Mouse (Mus musculus): ENCODE results near the gene Tmem150b.
A peak's percentile ranks its signal among the peaks of the same experiment; 100 is the strongest.

The Tmem150b gene

GRCm38 (mm10) chr7:4725169-4725568 is at the start of gene Tmem150b:
TSS of gene Tmem150b (minus strand) at chr7:4725249.
- DNase-seq (ENCODE audit: low spot score in 2 of 2), result no peak

GRCm38 (mm10) chr7:4771202-4771601 is 46.2 kb upstream of the Tmem150b start, which contains the start of gene Fam71e2:
TSS of gene Fam71e2 (minus strand) at chr7:4771302.
- no peak for DNase-seq (ENCODE audit: low spot score in 2 of 2)

- no peak for DNase-seq (ENCODE audit: low spot score in 2 of 2)
Observed at GRCm38 (mm10) chr7:4764946-4765710, 40.1 kb upstream of the Tmem150b start.

GRCm38 (mm10) chr7:4759670-4760069 is 34.6 kb upstream of the Tmem150b start:
- DNase-seq (ENCODE audit: low spot score in 2 of 2), result no peak

- DNase-seq (ENCODE audit: low spot score in 2 of 2), result peak; percentile 89 to 91
Observed at GRCm38 (mm10) chr7:4752821-4753570, 27.9 kb upstream of the Tmem150b start, which contains the start of gene Cox6b2. TSS of gene Cox6b2 (minus strand) at chr7:4753094.

- DNase-seq (ENCODE audit: low spot score in 2 of 2), result peak; percentile 26 to 42
Observed at GRCm38 (mm10) chr7:4751971-4752820, 27.1 kb upstream of the Tmem150b start.

- DNase-seq (ENCODE audit: low spot score in 2 of 2), result no peak
Observed at GRCm38 (mm10) chr7:4749169-4749568, 24.1 kb upstream of the Tmem150b start.

GRCm38 (mm10) chr7:4748321-4748720 is 23.3 kb upstream of the Tmem150b start:
- DNase-seq (ENCODE audit: low spot score in 2 of 2), result no peak

- DNase-seq (ENCODE audit: low spot score in 2 of 2), result no peak
Observed at GRCm38 (mm10) chr7:4747156-4747899, 22.3 kb upstream of the Tmem150b start.

GRCm38 (mm10) chr7:4746326-4746980 is 21.4 kb upstream of the Tmem150b start:
- no peak for DNase-seq (ENCODE audit: low spot score in 2 of 2)

GRCm38 (mm10) chr7:4744886-4745285 is 19.8 kb upstream of the Tmem150b start:
- no peak for DNase-seq (ENCODE audit: low spot score in 2 of 2)

GRCm38 (mm10) chr7:4743354-4743753 is 18.3 kb upstream of the Tmem150b start:
- no peak for DNase-seq (ENCODE audit: low spot score in 2 of 2)

- DNase-seq (ENCODE audit: low spot score in 2 of 2), result no peak
Observed at GRCm38 (mm10) chr7:4742482-4742819, 17.4 kb upstream of the Tmem150b start.

- no peak for DNase-seq (ENCODE audit: low spot score in 2 of 2)
Observed at GRCm38 (mm10) chr7:4741672-4742481, 16.8 kb upstream of the Tmem150b start.

- peak in 1 of 2 experiments; percentile 17 for DNase-seq (ENCODE audit: low spot score in 2 of 2)
Observed at GRCm38 (mm10) chr7:4741151-4741550, 16.1 kb upstream of the Tmem150b start.

GRCm38 (mm10) chr7:4740309-4740727 is 15.3 kb upstream of the Tmem150b start:
- no peak for DNase-seq (ENCODE audit: low spot score in 2 of 2)

- DNase-seq (ENCODE audit: low spot score in 2 of 2), result peak; percentile 93 to 97
Observed at GRCm38 (mm10) chr7:4739544-4740275, 14.7 kb upstream of the Tmem150b start, which contains the start of gene Kmt5c. TSS of gene Kmt5c (plus strand) at chr7:4740115.

GRCm38 (mm10) chr7:4739041-4739543 is 14.0 kb upstream of the Tmem150b start:
- DNase-seq (ENCODE audit: low spot score in 2 of 2), result no peak

GRCm38 (mm10) chr7:4732968-4733392 is 7.9 kb upstream of the Tmem150b start:
- no peak for DNase-seq (ENCODE audit: low spot score in 2 of 2)
